Mouse (Mus musculus): ENCODE results near the gene Arel1. TPM values are rescaled to one million over a fixed set of nuclear protein-coding genes. Genes with fewer than 3 reads are reported as not detected.

Arel1 gene
- polyA plus RNA-seq, 1 experiment from 2014 or later: 17.1 TPM

DNA sequence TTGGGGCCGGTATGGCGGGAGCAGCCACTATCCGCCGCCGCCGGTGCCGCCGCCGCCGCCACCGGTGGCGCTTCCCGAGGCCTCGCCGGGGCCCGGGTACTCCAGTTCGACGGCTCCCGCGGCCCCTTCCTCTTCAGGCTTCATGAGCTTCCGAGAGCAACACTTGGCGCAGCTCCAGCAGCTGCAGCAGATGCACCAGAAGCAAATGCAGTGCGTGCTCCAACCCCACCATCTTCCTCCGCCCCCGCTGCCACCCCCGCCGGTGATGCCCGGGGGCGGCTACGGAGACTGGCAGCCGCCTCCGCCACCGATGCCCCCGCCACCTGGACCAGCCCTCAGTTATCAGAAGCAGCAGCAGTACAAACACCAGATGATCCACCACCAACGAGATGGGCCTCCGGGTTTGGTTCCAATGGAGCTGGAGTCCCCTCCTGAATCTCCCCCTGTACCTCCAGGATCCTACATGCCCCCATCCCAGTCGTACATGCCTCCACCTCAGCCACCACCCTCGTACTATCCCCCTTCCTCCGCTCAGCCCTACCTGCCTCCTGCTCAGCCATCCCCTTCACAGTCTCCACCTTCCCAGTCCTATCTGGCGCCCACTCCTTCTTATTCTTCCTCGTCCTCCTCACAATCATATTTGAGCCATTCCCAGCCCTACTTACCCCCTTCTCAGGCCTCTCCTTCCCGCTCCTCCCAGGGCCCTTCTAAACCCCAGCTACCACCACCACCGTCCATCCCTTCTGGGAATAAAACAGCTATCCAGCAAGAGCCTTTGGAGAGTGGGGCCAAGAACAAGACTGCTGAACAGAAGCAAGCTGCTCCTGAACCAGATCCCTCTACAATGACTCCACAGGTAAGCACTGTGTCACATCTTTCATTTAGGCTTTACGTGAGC is 26.1 kb upstream of the Arel1 start:
- peak overlapping the region; percentile 88 for H3K27ac ChIP-seq (ENCODE audit: low read depth)
- under 1% methylated on average over 44 of the region's 44 CpGs for WGBS
- TF ChIP-seq CTCF (IDR thresholded peaks at IDR 0.05; ENCODE audit: low read depth): no peak
- peak overlapping the region; percentile 97 for H3K9ac ChIP-seq
- H3K27me3 ChIP-seq (ENCODE audit: insufficient read depth, low read length): no peaks in the 10 kb centered on the region
- peak overlapping the region; percentile 98 for H3K4me2 ChIP-seq
- H3K4me1 ChIP-seq (ENCODE audit: insufficient read depth): peaks cover 14% of the 10 kb centered on the region; the same call in 1 of the 2 replicates
- H3K4me3 ChIP-seq (ENCODE audit: low read depth, low read length): peak overlapping the region; percentile 98
- 0 out of 2 replicates have a peak, but pooled peaks cover 3% of the 10 kb centered on the region for H3K36me3 ChIP-seq (ENCODE audit: insufficient read depth)
- ATAC-seq (ENCODE audit: insufficient read depth) (peak; percentile 65), DNase-seq (peak; percentile 75)
- H3K9me3 ChIP-seq (ENCODE audit: low read depth, low read length): no peaks in the 10 kb centered on the region

DNA sequence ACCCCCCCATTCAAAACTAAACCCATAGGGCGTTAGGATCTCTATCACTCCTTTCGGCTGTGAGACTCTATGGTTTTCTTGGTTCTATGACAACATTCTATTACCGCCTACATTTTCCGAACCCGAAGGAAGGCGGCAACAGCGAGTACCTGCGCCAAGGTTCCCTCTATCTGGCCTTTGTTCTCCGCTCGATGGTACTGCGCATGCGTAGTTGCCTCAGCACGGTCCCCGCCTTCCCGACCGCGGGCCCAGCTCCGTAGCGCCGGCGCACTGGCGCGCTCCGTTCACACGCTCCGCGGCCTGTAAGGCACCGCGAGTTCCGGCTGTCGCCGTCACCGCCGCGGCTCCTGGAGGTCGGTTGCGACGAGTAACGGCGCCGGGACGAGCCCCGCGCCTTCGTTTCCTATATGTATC is 25.4 kb upstream of the Arel1 start, which contains the start of gene Ylpm1:
Gene Ylpm1, plus strand, starts transcription at position 239 of the 414 bp plus-strand sequence.
- peak within 1 kb of the TSS; percentile 97 for H3K9ac ChIP-seq
- peak; percentile 98 for ATAC-seq (ENCODE audit: insufficient read depth)
- TF ChIP-seq CTCF (IDR thresholded peaks at IDR 0.05; ENCODE audit: low read depth): peak; percentile 62

GRCm38 (mm10) chr12:84995112-84995761 is 24.5 kb upstream of the Arel1 start:
- no peak for DNase-seq
- no peak for TF ChIP-seq CTCF (IDR thresholded peaks at IDR 0.05; ENCODE audit: low read depth)
- Histone ChIP-seq H3K9me3 (ENCODE audit: low read depth, low read length) (no peaks in the 10 kb centered on the region), H3K36me3 (ENCODE audit: insufficient read depth) (0 out of 2 replicates have a peak, but pooled peaks cover 3% of the 10 kb centered on the region), H3K27me3 (ENCODE audit: insufficient read depth, low read length) (no peaks in the 10 kb centered on the region), H3K9ac (peak overlapping the region; percentile 35; the same call in 1 of the 2 replicates), H3K4me2 (peak overlapping the region; percentile 98), H3K27ac (ENCODE audit: low read depth) (no peak overlapping the region), H3K4me1 (ENCODE audit: insufficient read depth) (peaks cover 14% of the 10 kb centered on the region; the same call in 1 of the 2 replicates), H3K4me3 (ENCODE audit: low read depth, low read length) (peak overlapping the region; percentile 98; the same call in 1 of the 2 replicates)
- no peak for ATAC-seq (ENCODE audit: insufficient read depth)
- 93% methylated on average over 9 of the region's 9 CpGs for WGBS

More for the DNA sequence above, 25.4 kb upstream of the Arel1 start, which contains the start of gene Ylpm1:
- peak; percentile 99 for DNase-seq
- Histone ChIP-seq H3K36me3 (ENCODE audit: insufficient read depth) (0 out of 2 replicates have a peak, but pooled peaks cover 3% of the 10 kb centered on the region), H3K27ac (ENCODE audit: low read depth) (peak within 1 kb of the TSS; percentile 88), H3K4me1 (ENCODE audit: insufficient read depth) (peaks cover 14% of the 10 kb centered on the region; the same call in 1 of the 2 replicates), H3K9me3 (ENCODE audit: low read depth, low read length) (no peaks in the 10 kb centered on the region), H3K4me2 (peak within 1 kb of the TSS; percentile 98), H3K4me3 (ENCODE audit: low read depth, low read length) (peak within 1 kb of the TSS; percentile 98), H3K27me3 (ENCODE audit: insufficient read depth, low read length) (no peaks in the 10 kb centered on the region)
- WGBS: under 1% methylated on average over 45 of the region's 45 CpGs

- 71% methylated on average over 4 of the region's 4 CpGs for WGBS
- H3K36me3 ChIP-seq (ENCODE audit: insufficient read depth): peaks cover 5% of the 10 kb centered on the region; the same call in 1 of the 2 replicates
- H3K27ac ChIP-seq (ENCODE audit: low read depth): no peak overlapping the region
- no peaks in the 10 kb centered on the region for H3K4me1 ChIP-seq (ENCODE audit: insufficient read depth)
- DNase-seq (no peak), ATAC-seq (ENCODE audit: insufficient read depth) (no peak)
- no peak overlapping the region for H3K4me3 ChIP-seq (ENCODE audit: low read depth, low read length)
- no peak for TF ChIP-seq CTCF (IDR thresholded peaks at IDR 0.05; ENCODE audit: low read depth)
- H3K27me3 ChIP-seq (ENCODE audit: insufficient read depth, low read length): no peaks in the 10 kb centered on the region
- H3K4me2 ChIP-seq: no peak overlapping the region
- no peak overlapping the region for H3K9ac ChIP-seq
- no peaks in the 10 kb centered on the region for H3K9me3 ChIP-seq (ENCODE audit: low read depth, low read length)
Measured at GRCm38 (mm10) chr12:84989456-84989855, 18.8 kb upstream of the Arel1 start.

- H3K36me3 ChIP-seq (ENCODE audit: insufficient read depth): peaks cover 89% of the 10 kb centered on the region
- no peak overlapping the region for H3K9ac ChIP-seq
- WGBS: 85% methylated on average over 2 of the region's 2 CpGs
- no peaks in the 10 kb centered on the region for H3K4me1 ChIP-seq (ENCODE audit: insufficient read depth)
- no peak overlapping the region for H3K4me2 ChIP-seq
- ATAC-seq (ENCODE audit: insufficient read depth): no peak
- no peaks in the 10 kb centered on the region for H3K9me3 ChIP-seq (ENCODE audit: low read depth, low read length)
- H3K27ac ChIP-seq (ENCODE audit: low read depth): no peak overlapping the region
- H3K27me3 ChIP-seq (ENCODE audit: insufficient read depth, low read length): no peaks in the 10 kb centered on the region
- no peak for DNase-seq
- no peak for TF ChIP-seq CTCF (IDR thresholded peaks at IDR 0.05; ENCODE audit: low read depth)
- H3K4me3 ChIP-seq (ENCODE audit: low read depth, low read length): no peak overlapping the region
Measured at GRCm38 (mm10) chr12:84979264-84979862, 8.7 kb upstream of the Arel1 start.

- peak overlapping the region; percentile 50; the same call in 1 of the 2 replicates for H3K27ac ChIP-seq (ENCODE audit: low read depth)
- peak overlapping the region; percentile 97 for H3K4me2 ChIP-seq
- H3K4me3 ChIP-seq (ENCODE audit: low read depth, low read length): peak overlapping the region; percentile 82
- ATAC-seq (ENCODE audit: insufficient read depth) (peak; percentile 28; the same call in 1 of the 2 replicates), DNase-seq (no peak)
- H3K36me3 ChIP-seq (ENCODE audit: insufficient read depth): peaks cover 20% of the 10 kb centered on the region
- no peak for TF ChIP-seq CTCF (IDR thresholded peaks at IDR 0.05; ENCODE audit: low read depth)
- no peaks in the 10 kb centered on the region for H3K9me3 ChIP-seq (ENCODE audit: low read depth, low read length)
- H3K4me1 ChIP-seq (ENCODE audit: insufficient read depth): peaks cover 7% of the 10 kb centered on the region; the same call in 1 of the 2 replicates
- H3K9ac ChIP-seq: peak overlapping the region; percentile 82
- no peaks in the 10 kb centered on the region for H3K27me3 ChIP-seq (ENCODE audit: insufficient read depth, low read length)
- WGBS: 17% methylated on average over 15 of the region's 15 CpGs
Measured at GRCm38 (mm10) chr12:84969656-84970427, 858 bp downstream of the Arel1 start.
